ENCODE assay signal across 13 mouse cellular contexts in the genomic region with DNA sequence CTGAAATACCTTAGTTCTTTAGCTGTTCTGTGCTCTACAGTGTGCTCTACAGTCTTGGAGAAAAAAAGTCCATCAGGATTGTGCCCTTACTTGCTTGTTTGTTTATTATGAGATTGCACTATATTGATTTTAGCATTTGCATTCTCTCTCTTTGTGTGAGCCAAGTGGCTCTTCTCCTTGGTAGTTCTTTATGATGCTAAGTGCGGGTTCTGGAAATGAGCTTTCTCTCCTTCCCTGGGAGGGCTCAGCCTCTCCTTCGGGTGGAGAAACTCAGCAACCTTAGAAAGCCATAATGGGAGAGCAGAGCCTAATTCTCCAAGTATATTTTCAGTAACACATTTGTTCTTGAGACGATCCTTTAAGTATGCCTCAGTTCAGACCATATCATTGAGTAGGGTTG. TPM values are rescaled to one million over a fixed set of nuclear protein-coding genes. Genes with fewer than 3 reads are reported as not detected.
DNase-seq lines count a peak whose midpoint lies in the region; ATAC-seq and TF ChIP-seq lines count a peak whose summit lies in the region.
"Had no signal": no experiment of that assay in that cellular context is flagged by ENCODE, and none has a peak within 500 bp of the region (broad histone marks: within the 10 kb centered on the region; RNA-seq: fewer than 3 reads in every experiment).

No protein-coding gene starts in this region.

- no peaks in the 10 kb centered on the region for H3K36me3 ChIP-seq in heart, embryonic 13.5 days
- no peaks in the 10 kb centered on the region for H3K36me3 ChIP-seq in lung, postnatal 0 days (ENCODE audit: insufficient read depth, low read length)
- no peaks in the 10 kb centered on the region for H3K36me3 ChIP-seq in intestine, embryonic 14.5 days (ENCODE audit: control insufficient read depth, insufficient read depth, low read length)
- no peaks in the 10 kb centered on the region for H3K36me3 ChIP-seq in neural tube, embryonic 15.5 days
- H3K36me3 ChIP-seq: liver, embryonic 15.5 days; neural tube, embryonic 13.5 days had no signal

- H3K4me3 ChIP-seq in heart, embryonic 13.5 days = peak overlapping the region; percentile 26
- no peak overlapping the region for H3K4me3 ChIP-seq in lung, postnatal 0 days (ENCODE audit: low read depth, low read length)
- no peak overlapping the region for H3K4me3 ChIP-seq in intestine, embryonic 14.5 days (ENCODE audit: low read depth, low read length)
- no peak overlapping the region for H3K4me3 ChIP-seq in neural tube, embryonic 15.5 days (replicated peaks)
- H3K4me3 ChIP-seq: liver, embryonic 15.5 days; neural tube, embryonic 13.5 days had no signal

- no peak for DNase-seq in heart, postnatal 4 days
- peak; percentile 28 for DNase-seq in lung, postnatal 0 days (ENCODE audit: low spot score)
- no peak for DNase-seq in lung, postnatal 14 days
- DNase-seq in intestine, embryonic 14.5 days (ENCODE audit: low spot score) = no peak
- DNase-seq in embryo, embryonic 9.5 days (ENCODE audit: extremely low spot score) = no peak
- no peak for DNase-seq in frontal cortex, adult 2 months (ENCODE audit: extremely low spot score in 1 of 2, low spot score in 1 of 2)
- DNase-seq: cerebellum, postnatal 25 days; gastrocnemius, postnatal 36 days; kidney, adult 2 months had no signal

- TF ChIP-seq EP300 in lung, postnatal 0 days (IDR thresholded peaks at IDR 0.05) = no peak

- 45% methylated on average over 3 of the region's 3 CpGs for WGBS in heart, embryonic 13.5 days
- WGBS in lung, postnatal 0 days = 52% methylated on average over 3 of the region's 3 CpGs
- WGBS in intestine, embryonic 14.5 days = 48% methylated on average over 3 of the region's 3 CpGs
- 35% methylated on average over 3 of the region's 3 CpGs for WGBS in neural tube, embryonic 15.5 days

- H3K9ac ChIP-seq in heart, embryonic 13.5 days = peak overlapping the region; percentile 54
- H3K9ac ChIP-seq in lung, postnatal 0 days (replicated peaks; ENCODE audit: low read depth) = no peak overlapping the region
- no peak overlapping the region for H3K9ac ChIP-seq in intestine, embryonic 14.5 days (ENCODE audit: low read length)
- no peak overlapping the region for H3K9ac ChIP-seq in neural tube, embryonic 15.5 days (replicated peaks)
- H3K9ac ChIP-seq: liver, embryonic 15.5 days; neural tube, embryonic 13.5 days had no signal

- no peaks in the 10 kb centered on the region for H3K9me3 ChIP-seq in heart, embryonic 13.5 days
- no peaks in the 10 kb centered on the region for H3K9me3 ChIP-seq in lung, postnatal 0 days (ENCODE audit: low read length)
- no peaks in the 10 kb centered on the region for H3K9me3 ChIP-seq in intestine, embryonic 14.5 days (ENCODE audit: control insufficient read depth, low read length)
- H3K9me3 ChIP-seq in neural tube, embryonic 15.5 days (replicated peaks) = no peaks in the 10 kb centered on the region
- H3K9me3 ChIP-seq: liver, embryonic 15.5 days; neural tube, embryonic 13.5 days had no signal

- H3K4me2 ChIP-seq in heart, embryonic 13.5 days = peak overlapping the region; percentile 75
- peak overlapping the region; percentile 20; the same call in 1 of the 2 replicates for H3K4me2 ChIP-seq in lung, postnatal 0 days (replicated peaks; ENCODE audit: low read depth, low read length)
- peak overlapping the region; percentile 72 for H3K4me2 ChIP-seq in intestine, embryonic 14.5 days (ENCODE audit: low read length)
- H3K4me2 ChIP-seq in neural tube, embryonic 15.5 days = peak overlapping the region; percentile 2; the same call in 1 of the 2 replicates
- H3K4me2 ChIP-seq: liver, embryonic 15.5 days had no signal

- TF ChIP-seq CTCF in lung, postnatal 0 days (IDR thresholded peaks at IDR 0.05) = no peak

- H3K27me3 ChIP-seq in heart, embryonic 13.5 days (replicated peaks) = no peaks in the 10 kb centered on the region
- no peaks in the 10 kb centered on the region for H3K27me3 ChIP-seq in lung, postnatal 0 days (replicated peaks; ENCODE audit: insufficient read depth, low read length)
- no peaks in the 10 kb centered on the region for H3K27me3 ChIP-seq in intestine, embryonic 14.5 days (replicated peaks; ENCODE audit: control insufficient read depth, insufficient read depth, low read length)
- H3K27me3 ChIP-seq in neural tube, embryonic 15.5 days (replicated peaks) = no peaks in the 10 kb centered on the region
- H3K27me3 ChIP-seq: liver, embryonic 15.5 days; neural tube, embryonic 13.5 days had no signal

- H3K27ac ChIP-seq in heart, embryonic 13.5 days (replicated peaks) = peak overlapping the region; percentile 32; the same call in 1 of the 2 replicates
- 0 out of 2 replicates have a peak overlapping the region, but pooled peaks have one; percentile 15 for H3K27ac ChIP-seq in lung, postnatal 0 days (ENCODE audit: low read length)
- no peak overlapping the region for H3K27ac ChIP-seq in intestine, embryonic 14.5 days (ENCODE audit: low read depth)
- H3K27ac ChIP-seq in neural tube, embryonic 15.5 days (replicated peaks) = no peak overlapping the region
- H3K27ac ChIP-seq: liver, embryonic 15.5 days; neural tube, embryonic 13.5 days had no signal

- H3K4me1 ChIP-seq in heart, embryonic 13.5 days = peaks cover 42% of the 10 kb centered on the region
- H3K4me1 ChIP-seq in lung, postnatal 0 days (ENCODE audit: insufficient read depth, low read depth, low read length) = peaks cover 20% of the 10 kb centered on the region; the same call in 1 of the 2 replicates
- peaks cover 18% of the 10 kb centered on the region for H3K4me1 ChIP-seq in intestine, embryonic 14.5 days (replicated peaks; ENCODE audit: control insufficient read depth, insufficient read depth, low read length)
- H3K4me1 ChIP-seq in neural tube, embryonic 15.5 days = peaks cover 27% of the 10 kb centered on the region

- no peak for ATAC-seq in heart, embryonic 13.5 days (ENCODE audit: extremely low read depth, insufficient number of reproducible peaks, low FRiP score, low TSS enrichment)
- no peak for ATAC-seq in lung, postnatal 0 days
- ATAC-seq in intestine, embryonic 14.5 days (replicated peaks; ENCODE audit: low FRiP score, low TSS enrichment, low read depth) = no peak
- ATAC-seq in neural tube, embryonic 15.5 days (ENCODE audit: low FRiP score) = no peak

RNA-seq across cellular contexts. Expression of a gene that starts 3.0 kb away (rescaled TPM):
- polyA plus RNA-seq in heart, embryonic 13.5 days (2015; fragmentation: Nextera tagmentation; extraction: Ambion mirVana) = 160 and 177 TPM in 2 replicates
- 100 to 1,000 TPM; 223 to 250 TPM for total RNA-seq in heart, postnatal 4 days (2021)
- polyA plus RNA-seq in lung, postnatal 0 days (2015; fragmentation: Nextera tagmentation; extraction: Ambion mirVana) = 314 and 322 TPM in 2 replicates
- 134 and 156 TPM in 2 replicates for polyA plus RNA-seq in intestine, embryonic 14.5 days (2014; fragmentation: Nextera tagmentation; extraction: Ambion mirVana)
- polyA plus RNA-seq in neural tube, embryonic 15.5 days (2015; fragmentation: Nextera tagmentation; extraction: Ambion mirVana) = 56.6 and 86.2 TPM in 2 replicates
- 18.8 and 20.3 TPM in 2 replicates for polyA plus RNA-seq in frontal cortex, adult 2 months (2012; rRNA removed)

Comparison
In these comparisons a context has a peak if more than half of its experiments do, and no peak if none do; other contexts are left out.
1. H3K27ac ChIP-seq: peak in heart, embryonic 13.5 days (single experiment) and lung, postnatal 0 days (single experiment); none in intestine, embryonic 14.5 days (single experiment) and neural tube, embryonic 15.5 days (single experiment).
2. H3K4me2 ChIP-seq: peak in every context shown above with its lines; median percentile 75 in heart, embryonic 13.5 days; 72 in intestine, embryonic 14.5 days; 20 in lung, postnatal 0 days; 2 in neural tube, embryonic 15.5 days.